Mouse (Mus musculus): ENCODE data around the gene Cabp1.
A peak's percentile ranks its signal among the peaks of the same experiment; 100 is the strongest.

DNA sequence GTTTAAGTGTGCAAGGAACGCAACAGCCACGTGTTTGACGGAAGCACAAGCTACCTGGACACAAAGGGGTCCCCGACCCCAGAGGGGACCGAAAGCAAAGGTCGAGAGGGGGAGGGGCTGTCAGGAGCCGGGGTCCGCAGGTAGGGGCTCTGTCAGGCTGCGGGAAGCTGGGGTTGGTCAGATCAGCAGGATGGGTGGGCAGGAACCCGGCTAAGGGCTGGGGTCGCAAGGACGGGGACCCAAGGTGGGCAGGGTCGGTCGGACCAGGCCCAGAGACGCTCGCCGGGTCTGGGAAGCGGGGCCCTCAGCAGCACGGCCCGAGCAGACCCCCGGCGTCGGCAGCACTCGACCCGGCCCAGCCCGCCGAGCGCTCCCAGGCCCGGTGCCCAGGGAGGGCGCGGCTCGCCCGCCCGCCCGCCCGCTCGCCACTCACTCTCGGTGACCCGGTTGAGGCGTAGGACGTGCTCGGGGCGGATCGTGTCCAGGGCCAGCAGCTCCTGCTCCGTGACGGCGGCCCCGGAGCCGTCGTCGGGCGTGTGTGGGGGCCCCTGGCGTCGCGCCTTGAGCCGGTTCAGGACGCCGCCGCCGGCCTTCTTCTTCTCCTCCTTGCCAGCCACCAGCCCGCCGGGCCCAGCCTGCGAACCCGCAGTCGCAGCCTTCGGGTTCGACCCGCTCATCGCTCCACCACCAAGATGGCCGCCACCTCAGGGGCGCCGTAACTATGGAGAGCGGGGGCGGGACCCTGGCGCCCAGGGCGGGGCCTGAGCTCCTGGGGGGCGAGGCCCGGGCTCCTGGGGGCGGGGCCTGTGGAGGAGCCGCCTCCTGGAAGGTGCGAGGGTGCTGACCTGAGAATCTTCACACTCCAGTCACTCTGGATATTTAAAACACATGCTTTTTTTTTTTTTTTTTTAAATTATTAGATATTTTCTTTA lies 59.7 kb downstream of the Cabp1 start, which contains the start of gene Unc119b:
- TF ChIP-seq CTCF (IDR thresholded peaks at IDR 0.05) = no peak
- peak; percentile 48; the same call in 1 of the 2 replicates for TF ChIP-seq POLR2A (IDR thresholded peaks at IDR 0.05; ENCODE audit: insufficient read depth, low read depth, low read length)

Measured in heart, adult 2 months (tissue).